Mouse (Mus musculus) brain, adult 2 months (tissue): ENCODE results near the gene Kif3b.
"Not testable (repeated sequence)": the region's sequence is repeated elsewhere in the genome, so short reads cannot be mapped to it uniquely, and the experiment has no call there.

Source experiments
- DNase-seq: peaks from one replicate; pipeline ENCODE4 v3.0.0; 2011; ENCODE audit warnings: low read depth, low spot score

The Kif3b gene

DNA sequence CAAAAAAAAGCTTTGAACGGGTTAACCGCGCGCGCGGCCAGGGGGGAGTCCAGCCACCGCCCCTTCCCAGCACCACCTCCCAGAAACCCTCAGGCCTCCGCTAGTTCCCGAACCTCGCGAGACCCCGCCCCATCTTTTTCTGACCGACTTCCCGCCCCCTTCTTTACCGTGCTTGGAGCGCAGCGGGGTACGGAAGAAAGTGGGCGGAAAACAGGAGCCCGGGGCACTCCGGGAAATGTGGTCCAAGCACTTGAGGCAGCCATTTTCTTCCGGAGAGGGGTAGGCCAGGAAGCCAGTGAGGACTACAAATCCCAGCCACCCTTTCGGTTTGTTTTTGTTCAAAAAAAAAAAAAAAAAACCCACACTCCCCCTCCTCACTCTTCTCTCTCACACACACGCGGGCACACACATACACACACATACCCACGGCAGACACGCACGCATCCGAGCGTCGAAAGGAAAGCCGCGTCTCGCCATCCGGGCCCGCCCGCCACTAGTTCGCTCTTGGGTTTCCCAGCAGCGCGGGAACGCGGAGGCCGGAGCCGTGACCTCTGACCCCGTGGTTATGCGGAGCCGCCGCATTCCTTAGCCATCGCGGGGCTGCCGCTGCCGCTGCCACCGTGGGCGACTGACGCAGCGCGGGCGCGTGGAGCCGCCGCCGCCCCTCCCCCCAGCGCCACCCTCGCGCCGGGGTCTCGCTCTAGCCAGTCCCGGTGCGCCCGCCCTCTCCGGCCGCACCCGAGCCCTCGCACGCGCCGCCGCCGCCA, 54.4 kb downstream of the Kif3b start, which contains the start of gene Asxl1:
Asxl1 (plus strand) TSS at position 376 of the 767 bp plus-strand sequence.
- peak; percentile 100 for DNase-seq

DNA sequence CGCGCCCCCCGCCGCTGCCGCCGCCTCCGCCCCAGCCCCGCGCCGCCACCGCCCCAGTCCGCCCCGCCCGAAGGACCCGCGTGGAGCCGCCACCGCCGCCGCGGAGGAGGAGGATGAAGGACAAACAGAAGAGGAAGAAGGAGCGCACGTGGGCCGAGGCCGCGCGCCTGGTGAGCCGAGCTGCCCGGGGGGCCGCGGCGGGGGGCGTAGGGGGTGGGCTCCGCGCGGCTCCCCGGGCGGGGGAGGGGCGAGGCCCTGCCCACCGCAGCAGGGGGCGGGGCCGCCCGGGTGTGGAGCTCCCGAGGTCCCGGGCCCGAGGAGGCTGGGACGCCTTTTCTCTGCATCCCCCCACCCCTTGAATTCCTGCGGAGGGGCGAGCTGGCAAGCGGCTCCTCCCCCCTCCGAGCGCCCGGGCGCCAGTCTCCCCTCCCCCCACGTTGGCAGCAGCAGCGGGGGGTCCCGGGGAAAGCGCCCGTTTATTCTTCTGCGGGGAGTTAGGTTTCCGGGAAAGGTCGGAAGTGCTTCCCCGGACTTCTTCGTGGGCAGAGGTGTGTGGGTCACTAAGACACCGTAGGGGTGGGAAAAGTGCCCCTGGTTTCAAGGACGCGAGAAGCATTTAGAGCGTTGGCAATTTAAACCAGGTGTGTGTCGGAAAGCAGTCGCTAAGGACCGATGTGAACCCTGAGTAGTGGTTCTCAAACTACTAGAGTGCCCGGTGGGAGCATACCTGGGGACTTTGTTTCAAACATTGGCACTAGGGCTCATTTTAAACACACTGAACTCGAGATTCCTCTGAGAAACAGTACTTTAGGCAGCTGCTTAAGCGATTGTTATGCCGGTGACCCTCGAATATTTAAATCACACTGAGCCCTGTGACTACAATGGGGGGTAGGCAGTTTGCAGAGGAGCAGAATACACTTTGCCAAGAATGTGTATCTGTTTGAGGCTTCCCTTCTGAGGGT, 55.3 kb downstream of the Kif3b start:
- peak; percentile 27 for DNase-seq

DNA sequence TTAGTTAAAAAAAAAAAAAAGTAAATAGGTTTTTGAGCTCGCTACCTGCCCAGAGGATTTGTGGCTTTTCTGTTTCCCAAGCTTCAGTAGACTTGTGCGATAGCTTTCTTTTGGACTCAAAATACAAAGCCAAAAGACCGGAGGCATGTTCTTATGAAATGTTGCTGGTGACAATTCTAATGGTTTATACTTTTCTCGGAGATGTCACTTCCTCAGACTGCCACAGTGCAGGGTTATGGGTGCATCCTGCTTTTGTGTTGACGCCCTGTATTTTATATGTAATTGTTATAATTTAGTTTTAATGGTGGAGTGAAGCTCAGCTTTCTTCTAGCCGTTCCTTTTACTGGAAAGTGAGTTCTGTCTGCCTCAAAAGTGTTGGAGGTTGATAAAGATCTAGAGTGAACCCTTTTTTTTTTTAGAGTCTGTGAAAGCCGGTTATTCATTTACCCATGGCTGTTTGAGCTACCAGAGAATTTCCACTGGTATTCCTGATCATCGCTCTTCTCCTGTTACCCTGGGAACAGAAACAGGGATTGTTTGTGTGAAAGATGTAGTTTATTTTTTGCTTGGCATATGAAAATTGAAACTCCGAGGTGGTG, 56.1 kb downstream of the Kif3b start:
- DNase-seq = no peak

DNA sequence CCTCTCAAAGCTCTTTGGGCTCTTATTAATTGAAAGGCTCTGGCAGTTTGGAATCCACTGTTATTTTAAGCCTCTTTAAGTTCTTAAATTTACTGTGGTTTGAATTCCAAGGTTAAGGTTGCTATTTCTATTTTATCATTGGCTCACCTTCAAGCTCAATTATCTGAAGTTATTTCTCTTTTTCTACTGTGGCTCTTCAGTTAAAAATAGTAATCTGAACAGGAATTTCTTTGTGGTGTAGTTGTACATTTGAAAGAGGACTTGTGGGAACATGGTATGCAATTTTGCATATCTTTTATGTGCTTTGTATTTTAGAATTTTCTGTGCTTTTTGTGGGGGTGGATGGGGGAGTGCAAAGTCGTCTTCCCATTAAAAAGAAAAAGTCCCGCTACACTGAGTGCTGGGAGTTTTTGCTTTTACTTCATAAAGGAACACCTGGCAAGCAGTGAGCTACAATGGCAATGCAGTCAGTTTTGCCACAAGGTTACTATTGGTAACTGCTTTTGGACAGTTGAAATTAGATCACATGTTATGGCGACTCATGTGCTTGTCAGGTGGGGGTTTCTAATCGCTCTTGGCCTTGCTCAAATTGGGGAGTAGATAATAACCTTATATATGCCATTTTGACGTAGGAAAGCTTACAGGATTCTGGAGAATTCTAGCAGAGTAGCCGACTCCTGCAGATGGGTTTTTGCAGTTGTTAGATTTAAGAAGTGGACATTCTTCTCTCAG, 57.1 kb downstream of the Kif3b start:
- DNase-seq = no peak

DNA sequence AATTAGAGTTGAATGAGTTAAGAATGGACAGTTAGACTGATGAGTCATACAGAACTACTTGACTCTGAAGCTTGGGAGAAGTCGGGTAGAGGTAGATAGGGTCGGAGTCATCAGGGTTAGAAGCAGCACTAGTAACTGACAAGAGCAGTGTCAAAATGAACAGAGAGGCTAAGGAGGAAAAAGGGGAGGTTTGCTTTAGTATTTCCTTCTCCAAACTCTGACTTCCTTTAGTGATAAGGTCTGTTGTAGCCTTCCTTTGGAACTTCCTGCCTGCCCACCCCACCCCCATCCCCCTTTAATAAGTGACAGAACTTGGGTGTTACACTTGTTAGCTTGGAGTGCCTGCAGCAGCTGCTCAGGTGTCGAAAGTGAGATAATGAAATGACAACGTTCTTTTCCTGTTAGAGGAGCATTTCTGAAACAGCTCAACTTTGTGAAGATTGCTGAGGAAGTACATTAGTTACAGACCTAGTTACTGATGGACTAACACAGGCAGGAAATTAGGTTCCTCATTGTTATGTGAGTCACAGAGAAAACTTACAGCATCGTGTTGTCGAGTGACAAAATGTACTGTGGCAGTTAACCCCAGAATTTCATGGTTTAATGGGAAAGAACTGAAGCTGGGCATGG, 59.5 kb downstream of the Kif3b start:
- no peak for DNase-seq

DNA sequence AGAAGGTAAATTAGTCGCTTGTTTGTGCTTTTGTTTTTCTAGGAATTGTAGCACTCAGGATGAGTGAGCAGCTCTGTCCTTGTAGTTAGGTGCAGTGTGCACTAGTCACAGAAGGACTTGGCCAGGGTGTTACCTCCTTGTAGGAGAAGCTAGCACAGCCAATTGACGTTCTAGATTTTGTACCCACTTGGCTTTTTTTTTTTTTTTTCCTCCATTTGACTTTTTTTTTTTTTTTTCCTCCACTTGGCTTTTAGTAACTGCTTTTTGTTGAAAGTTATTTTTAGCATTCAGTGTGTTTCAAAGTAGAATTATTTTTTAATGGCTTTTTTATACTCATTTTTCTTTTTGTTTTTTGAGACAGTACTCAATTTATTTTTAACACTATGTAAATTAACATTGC, 63.4 kb downstream of the Kif3b start:
- no peak for DNase-seq

DNA sequence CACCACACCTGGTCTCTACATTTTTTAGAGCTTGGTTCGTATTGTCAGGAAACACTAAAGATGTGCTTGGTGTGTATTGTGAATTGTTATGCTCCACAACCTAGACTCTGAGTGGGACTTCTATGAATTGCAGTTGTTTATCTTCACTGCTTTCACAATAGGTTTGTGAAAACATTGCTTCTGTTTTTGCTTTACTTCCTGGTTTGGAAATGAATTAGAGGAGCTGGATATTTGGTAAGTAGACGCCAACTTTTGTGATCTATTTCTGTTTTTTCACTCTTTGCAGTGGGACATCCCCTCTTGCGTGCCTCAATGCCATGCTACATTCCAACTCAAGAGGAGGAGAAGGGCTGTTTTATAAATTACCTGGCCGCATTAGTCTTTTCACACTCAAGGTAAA, 65.6 kb downstream of the Kif3b start:
- no peak for DNase-seq

DNA sequence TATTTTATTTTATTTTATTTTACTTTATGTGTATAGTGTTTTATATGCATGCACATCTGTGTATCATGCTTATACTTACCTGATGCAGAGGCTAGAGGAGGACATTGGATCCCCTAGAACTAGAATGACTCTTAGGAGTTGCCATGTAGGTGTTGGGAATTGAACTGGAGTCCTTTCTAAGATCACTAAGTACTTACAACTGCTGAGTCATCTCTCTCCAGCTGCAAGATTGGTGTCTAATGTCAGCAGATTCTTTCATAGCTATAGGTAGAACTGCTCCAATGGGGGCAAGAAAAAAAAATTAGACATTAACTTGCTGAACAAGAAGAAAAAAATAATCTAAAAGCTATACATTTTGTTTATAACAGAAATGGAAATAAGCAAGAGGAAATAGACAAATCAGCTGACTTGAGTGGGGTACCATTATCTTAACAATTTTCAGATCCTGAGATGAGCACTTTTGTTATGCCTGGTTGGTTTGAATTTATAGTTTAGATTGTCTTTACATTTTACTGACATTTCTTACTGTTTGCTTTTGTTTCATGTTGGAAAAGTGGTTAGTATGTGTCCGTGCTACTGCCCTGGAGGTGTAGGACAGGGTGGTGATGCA, 70.0 kb downstream of the Kif3b start:
- DNase-seq = no peak

DNA sequence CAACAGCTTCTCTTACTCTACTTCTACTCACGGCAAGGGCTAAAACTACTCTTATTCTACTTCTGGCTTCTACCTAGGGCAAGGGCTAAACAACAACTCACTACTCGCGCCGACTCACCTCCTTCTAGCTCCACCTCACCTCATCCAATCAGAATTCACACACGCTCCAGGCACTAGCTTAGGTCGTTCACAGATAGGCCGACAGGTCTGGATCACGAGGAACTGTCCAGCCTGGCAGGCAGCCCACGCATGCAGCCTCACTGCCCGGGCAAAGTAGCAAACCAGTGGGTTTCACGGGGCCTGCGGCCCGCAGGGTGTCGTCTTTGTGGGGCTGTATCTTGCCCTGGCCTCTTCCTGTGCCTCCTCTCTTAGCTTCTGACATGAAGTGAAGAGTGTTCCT, 73.3 kb downstream of the Kif3b start:
- DNase-seq = not testable (repeated sequence)

DNA sequence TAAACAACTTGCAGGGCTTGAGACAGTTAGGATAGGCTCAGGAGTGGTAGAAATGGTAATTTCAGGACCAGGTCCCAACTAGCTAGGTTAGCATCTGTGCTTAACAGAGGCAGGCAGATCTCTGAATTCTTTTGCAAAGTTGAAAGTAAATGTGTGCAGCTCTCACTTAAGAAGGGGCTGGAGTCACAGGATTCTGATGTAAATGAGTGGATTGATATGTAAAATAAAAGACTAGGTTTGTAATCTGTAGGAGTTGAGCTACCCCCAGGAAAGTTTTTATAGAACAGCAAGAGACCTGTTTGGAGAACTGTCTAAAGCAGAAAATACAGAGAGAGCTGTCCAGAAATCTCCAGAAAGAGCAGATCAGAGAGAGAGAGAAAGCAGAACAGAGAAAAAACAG, 79.7 kb downstream of the Kif3b start:
- DNase-seq = no peak

DNA sequence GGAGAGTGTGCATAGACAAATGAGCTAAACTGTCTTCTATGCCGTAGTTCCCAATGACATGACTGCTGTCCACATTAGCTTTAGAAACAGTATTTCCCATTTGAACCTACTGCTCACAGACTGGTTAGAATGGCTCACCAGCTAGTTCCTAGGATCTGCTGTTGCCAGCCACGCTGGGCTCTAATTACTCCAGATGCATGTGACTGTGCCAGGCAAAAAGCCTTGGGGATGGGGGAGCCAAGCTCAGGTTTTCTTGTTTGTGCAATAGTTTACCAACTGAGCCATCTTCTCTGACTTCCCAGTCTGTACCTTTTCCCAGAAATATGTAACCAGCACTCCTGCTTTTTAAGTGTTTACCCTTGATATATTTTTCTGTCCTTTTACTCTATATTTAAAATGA, 84.2 kb downstream of the Kif3b start:
- no peak for DNase-seq

DNA sequence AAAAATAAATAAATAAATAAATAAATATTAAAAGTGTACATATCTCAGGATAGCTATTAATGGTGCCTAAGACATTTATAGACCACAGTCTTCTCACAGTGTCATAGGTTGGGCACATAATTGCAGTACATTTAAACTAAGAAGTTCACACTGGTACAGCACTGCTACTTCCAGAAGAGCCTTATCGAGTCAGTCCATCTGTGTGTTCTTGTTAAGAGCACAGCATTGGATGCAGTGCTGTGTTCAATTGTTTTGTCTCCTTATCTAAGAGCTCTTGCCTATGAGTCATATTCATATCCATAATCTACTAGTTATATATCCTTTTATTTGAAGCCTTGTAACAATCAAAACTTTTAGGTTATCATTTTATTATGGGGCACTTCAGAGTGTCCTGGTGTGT, 89.3 kb downstream of the Kif3b start:
- DNase-seq = no peak
